Mouse (Mus musculus): ENCODE measurements at regions not wholly inside any gene's neighbourhood (a gene's known extent, or its start where the extent isn't known, plus 50 kb on each side); places are given as distances from the start of the nearest gene placed in this dataset.
A peak's percentile ranks its signal among the peaks of the same experiment; 100 is the strongest.

GRCm38 (mm10) chr6:117653886-117654425 is 187.0 kb upstream of the Zfp637 start:
- H3K9me3 ChIP-seq (ENCODE audit: low read depth, low read length) = no peaks in the 10 kb centered on the region
- no peak overlapping the region for H3K4me3 ChIP-seq (ENCODE audit: low read depth, low read length)
- no peaks in the 10 kb centered on the region for H3K27me3 ChIP-seq (ENCODE audit: insufficient read depth, low read length)
- no peak overlapping the region for H3K9ac ChIP-seq
- H3K27ac ChIP-seq (ENCODE audit: low read depth) = no peak overlapping the region
- DNase-seq = no peak
- no peaks in the 10 kb centered on the region for H3K36me3 ChIP-seq (ENCODE audit: insufficient read depth)
- WGBS = 80% methylated on average over 15 of the region's 15 CpGs
- 0 out of 2 replicates have a peak, but pooled peaks cover 6% of the 10 kb centered on the region for H3K4me1 ChIP-seq (ENCODE audit: insufficient read depth)
- H3K4me2 ChIP-seq = no peak overlapping the region
- no peak for ATAC-seq (ENCODE audit: insufficient read depth)
- TF ChIP-seq CTCF (IDR thresholded peaks at IDR 0.05; ENCODE audit: low read depth) = no peak

GRCm38 (mm10) chr6:117655986-117656385 is 185.0 kb upstream of the Zfp637 start:
- WGBS = 79% methylated on average over 4 of the region's 4 CpGs
- DNase-seq (no peak), ATAC-seq (ENCODE audit: insufficient read depth) (no peak)
- H3K4me1 ChIP-seq (ENCODE audit: insufficient read depth) = 0 out of 2 replicates have a peak, but pooled peaks cover 6% of the 10 kb centered on the region
- no peaks in the 10 kb centered on the region for H3K9me3 ChIP-seq (ENCODE audit: low read depth, low read length)
- TF ChIP-seq CTCF (IDR thresholded peaks at IDR 0.05; ENCODE audit: low read depth) = no peak
- no peaks in the 10 kb centered on the region for H3K36me3 ChIP-seq (ENCODE audit: insufficient read depth)
- H3K4me2 ChIP-seq = no peak overlapping the region
- no peaks in the 10 kb centered on the region for H3K27me3 ChIP-seq (ENCODE audit: insufficient read depth, low read length)
- no peak overlapping the region for H3K4me3 ChIP-seq (ENCODE audit: low read depth, low read length)
- no peak overlapping the region for H3K9ac ChIP-seq
- no peak overlapping the region for H3K27ac ChIP-seq (ENCODE audit: low read depth)

- Histone ChIP-seq H3K4me3 (ENCODE audit: low read depth, low read length) (no peak overlapping the region), H3K4me1 (ENCODE audit: insufficient read depth) (no peaks in the 10 kb centered on the region), H3K4me2 (no peak overlapping the region), H3K27me3 (ENCODE audit: insufficient read depth, low read length) (no peaks in the 10 kb centered on the region), H3K36me3 (ENCODE audit: insufficient read depth) (no peaks in the 10 kb centered on the region), H3K27ac (ENCODE audit: low read depth) (no peak overlapping the region), H3K9ac (no peak overlapping the region), H3K9me3 (ENCODE audit: low read depth, low read length) (no peaks in the 10 kb centered on the region)
- DNase-seq (peak; percentile 65), ATAC-seq (ENCODE audit: insufficient read depth) (no peak)
- TF ChIP-seq CTCF (IDR thresholded peaks at IDR 0.05; ENCODE audit: low read depth) = peak; percentile 65
- 0% methylated on average over 1 of the region's 1 CpGs for WGBS
Observed at GRCm38 (mm10) chr6:117660576-117660975, 180.4 kb upstream of the Zfp637 start.

- Histone ChIP-seq H3K9me3 (ENCODE audit: low read depth, low read length) (no peaks in the 10 kb centered on the region), H3K27ac (ENCODE audit: low read depth) (no peak overlapping the region), H3K4me3 (ENCODE audit: low read depth, low read length) (no peak overlapping the region), H3K36me3 (ENCODE audit: insufficient read depth) (no peaks in the 10 kb centered on the region), H3K9ac (no peak overlapping the region), H3K4me2 (no peak overlapping the region), H3K27me3 (ENCODE audit: insufficient read depth, low read length) (no peaks in the 10 kb centered on the region), H3K4me1 (ENCODE audit: insufficient read depth) (no peaks in the 10 kb centered on the region)
- 74% methylated on average over 1 of the region's 1 CpGs for WGBS
- no peak for ATAC-seq (ENCODE audit: insufficient read depth)
- TF ChIP-seq CTCF (IDR thresholded peaks at IDR 0.05; ENCODE audit: low read depth) = no peak
- DNase-seq = no peak
Observed at GRCm38 (mm10) chr6:117662635-117663034, 178.3 kb upstream of the Zfp637 start.

- Histone ChIP-seq H3K4me2 (no peak overlapping the region), H3K4me1 (ENCODE audit: insufficient read depth) (peaks cover 5% of the 10 kb centered on the region; the same call in 1 of the 2 replicates), H3K27ac (ENCODE audit: low read depth) (no peak overlapping the region), H3K27me3 (ENCODE audit: insufficient read depth, low read length) (no peaks in the 10 kb centered on the region), H3K9me3 (ENCODE audit: low read depth, low read length) (no peaks in the 10 kb centered on the region), H3K4me3 (ENCODE audit: low read depth, low read length) (no peak overlapping the region), H3K36me3 (ENCODE audit: insufficient read depth) (no peaks in the 10 kb centered on the region), H3K9ac (no peak overlapping the region)
- WGBS = 60% methylated on average over 3 of the region's 3 CpGs
- TF ChIP-seq CTCF (IDR thresholded peaks at IDR 0.05; ENCODE audit: low read depth) = no peak
- ATAC-seq (ENCODE audit: insufficient read depth) (no peak), DNase-seq (no peak)
Observed at GRCm38 (mm10) chr6:117670337-117670736, 170.6 kb upstream of the Zfp637 start.

GRCm38 (mm10) chr6:117670792-117671525 is 170.0 kb upstream of the Zfp637 start:
- Histone ChIP-seq H3K4me3 (ENCODE audit: low read depth, low read length) (no peak overlapping the region), H3K36me3 (ENCODE audit: insufficient read depth) (no peaks in the 10 kb centered on the region), H3K9ac (no peak overlapping the region), H3K4me1 (ENCODE audit: insufficient read depth) (peaks cover 5% of the 10 kb centered on the region; the same call in 1 of the 2 replicates), H3K9me3 (ENCODE audit: low read depth, low read length) (no peaks in the 10 kb centered on the region), H3K27me3 (ENCODE audit: insufficient read depth, low read length) (no peaks in the 10 kb centered on the region), H3K27ac (ENCODE audit: low read depth) (no peak overlapping the region), H3K4me2 (no peak overlapping the region)
- TF ChIP-seq CTCF (IDR thresholded peaks at IDR 0.05; ENCODE audit: low read depth) = no peak
- DNase-seq = peak; percentile 67
- 43% methylated on average over 17 of the region's 17 CpGs for WGBS
- no peak for ATAC-seq (ENCODE audit: insufficient read depth)

- H3K4me2 ChIP-seq = no peak overlapping the region
- ATAC-seq (ENCODE audit: insufficient read depth) = no peak; the same call in 1 of the 2 replicates
- H3K4me3 ChIP-seq (ENCODE audit: low read depth, low read length) = no peak overlapping the region
- no peaks in the 10 kb centered on the region for H3K27me3 ChIP-seq (ENCODE audit: insufficient read depth, low read length)
- H3K9me3 ChIP-seq (ENCODE audit: low read depth, low read length) = no peaks in the 10 kb centered on the region
- peak; percentile 66 for DNase-seq
- H3K9ac ChIP-seq = no peak overlapping the region
- no peaks in the 10 kb centered on the region for H3K36me3 ChIP-seq (ENCODE audit: insufficient read depth)
- whole genome bisulfite sequencing = 52% methylated on average over 15 of the region's 15 CpGs
- peak; percentile 93 for TF ChIP-seq CTCF (IDR thresholded peaks at IDR 0.05; ENCODE audit: low read depth)
- H3K4me1 ChIP-seq (ENCODE audit: insufficient read depth) = peaks cover 10% of the 10 kb centered on the region; the same call in 1 of the 2 replicates
- H3K27ac ChIP-seq (ENCODE audit: low read depth) = no peak overlapping the region
Observed at GRCm38 (mm10) chr6:117675059-117675800, 165.8 kb upstream of the Zfp637 start.
